Mouse (Mus musculus): Measurements from ENCODE around the gene Ripor2.

GRCm38 (mm10) chr13:24620439-24620838 lies 38.5 kb downstream of the Ripor2 start:
- no peak for TF ChIP-seq CTCF (IDR thresholded peaks at IDR 0.05; ENCODE audit: low read depth)
- TF ChIP-seq EP300 (IDR thresholded peaks at IDR 0.05; ENCODE audit: low read depth) = peak; percentile 25; the same call in 1 of the 2 replicates
